Mouse (Mus musculus) right cerebral cortex, adult 2 months (tissue): Measurements from ENCODE around the gene Adora3.
"Not testable (repeated sequence)": the region's sequence is repeated elsewhere in the genome, so short reads cannot be mapped to it uniquely, and the experiment has no call there.

Experiments
- DNase-seq, 2 experiments: peaks; one replicate each; pipeline ENCODE4 v3.0.0; 2021 to 2022; ENCODE audit warnings: low spot score in 2 of 2

Gene Adora3

DNA sequence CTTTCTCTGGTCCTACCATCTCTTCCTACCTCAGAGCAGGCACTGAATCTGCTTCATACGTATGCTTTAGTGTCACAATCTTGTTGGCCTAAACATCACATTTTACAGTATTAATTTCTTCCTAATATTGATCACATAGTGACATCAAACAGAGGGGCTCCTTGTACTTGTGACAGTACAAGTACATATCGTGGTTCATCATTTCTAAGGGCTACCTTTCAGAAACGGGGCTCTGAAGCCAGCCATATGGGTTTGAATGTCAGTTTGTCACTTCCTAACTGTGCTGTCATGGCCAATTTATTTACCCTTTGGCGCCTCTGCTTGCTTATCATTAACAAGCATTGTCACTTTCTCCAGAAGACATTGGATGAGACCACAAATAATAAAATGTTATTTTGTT is 30.8 kb downstream of the Adora3 start:
- no peak for DNase-seq

DNA sequence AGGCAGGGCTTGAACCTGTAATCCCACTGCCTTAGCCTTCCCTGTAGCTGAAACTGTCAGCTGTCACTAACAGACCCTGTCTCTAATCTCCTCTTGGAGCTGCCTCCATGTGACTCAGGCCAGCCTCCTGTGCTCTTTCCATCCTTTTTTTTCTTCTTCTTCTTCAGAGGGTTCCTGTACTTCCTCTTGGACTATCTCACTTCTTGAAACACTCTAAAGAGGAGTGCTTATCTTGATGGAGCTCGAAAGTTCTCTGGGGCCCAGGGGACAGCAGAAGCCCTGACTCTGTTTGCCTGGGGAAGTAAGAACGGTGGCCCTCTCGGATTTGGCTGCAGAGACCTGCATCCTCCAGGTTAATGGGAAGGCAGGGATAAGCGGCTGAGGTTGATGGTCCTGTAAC is 33.6 kb downstream of the Adora3 start:
- no peak for DNase-seq

GRCm38 (mm10) chr3:105904721-105905120 is 34.1 kb downstream of the Adora3 start:
- no peak for DNase-seq

DNA sequence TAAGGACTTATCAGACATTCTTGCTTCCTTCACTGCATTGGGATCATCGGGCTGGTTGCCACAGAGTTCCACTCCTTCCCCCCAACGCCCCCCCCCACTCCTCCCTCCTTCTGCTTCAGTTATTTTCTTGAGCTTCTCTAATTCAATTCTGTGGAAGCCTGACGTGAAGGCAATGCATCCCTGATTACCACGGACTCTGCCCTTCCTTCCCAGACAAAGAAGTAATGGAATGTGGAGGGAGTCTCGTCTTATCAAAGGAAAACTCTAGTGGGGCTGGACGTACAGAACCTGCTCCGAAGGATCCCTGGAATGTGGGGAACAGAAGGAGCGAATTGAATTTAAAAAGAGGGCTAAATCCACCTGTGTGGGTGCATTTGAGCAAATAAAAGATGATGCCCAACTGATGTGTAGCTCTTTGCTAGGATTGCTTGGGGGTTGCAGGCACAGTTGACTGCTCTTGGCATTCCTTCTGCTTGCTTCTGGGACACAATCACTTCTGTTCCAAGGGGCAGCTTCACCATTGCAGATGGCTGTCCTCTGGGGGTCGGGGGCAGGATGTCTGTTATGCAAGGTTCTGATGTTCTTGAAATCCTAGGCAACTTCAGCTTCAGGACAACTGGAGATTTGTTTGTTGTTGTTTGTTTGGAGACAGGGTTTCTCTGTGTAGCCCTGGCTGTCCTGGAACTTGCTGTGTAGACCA is 37.4 kb downstream of the Adora3 start:
- no peak for DNase-seq

- DNase-seq = no peak
Observed at GRCm38 (mm10) chr3:105908976-105909375, 38.3 kb downstream of the Adora3 start.

DNA sequence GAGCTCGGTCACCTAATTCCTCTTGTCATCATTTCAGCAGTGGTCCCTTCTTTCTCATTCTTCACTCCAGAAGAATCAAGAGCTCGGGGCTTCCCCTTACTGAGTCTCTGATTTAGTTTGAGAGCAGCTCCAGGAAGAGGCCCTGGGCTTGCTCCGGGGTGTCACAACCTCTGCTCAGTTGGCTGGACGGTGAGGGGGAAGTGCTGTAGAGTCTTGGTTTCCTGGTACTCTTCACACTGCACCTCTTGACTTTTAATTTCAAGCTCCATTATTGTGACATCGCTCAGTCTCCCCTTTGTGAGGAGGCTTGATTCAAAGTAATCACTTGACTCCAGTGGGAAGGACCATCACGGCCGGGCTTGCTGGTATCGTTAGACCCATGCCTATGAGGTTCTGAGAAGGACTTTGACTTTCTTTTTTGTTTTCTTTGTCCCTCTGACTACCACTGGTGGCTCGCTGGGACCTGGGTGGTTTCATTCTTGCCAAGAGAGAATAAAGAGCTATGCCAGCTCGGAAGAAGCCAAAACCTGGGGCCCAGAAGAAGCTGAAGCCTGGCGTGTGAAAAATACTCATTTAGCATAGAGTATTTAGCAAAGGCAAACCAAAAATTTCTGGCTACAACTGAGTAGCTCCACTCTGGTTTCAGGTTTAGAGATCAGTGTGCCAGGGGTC is 40.0 kb downstream of the Adora3 start:
- no peak for DNase-seq

GRCm38 (mm10) chr3:105912097-105912880 is 41.6 kb downstream of the Adora3 start:
- DNase-seq = no peak

GRCm38 (mm10) chr3:105913839-105914681 is 43.4 kb downstream of the Adora3 start:
- no peak for DNase-seq

GRCm38 (mm10) chr3:105915281-105915680 is 44.6 kb downstream of the Adora3 start:
- no peak for DNase-seq

DNA sequence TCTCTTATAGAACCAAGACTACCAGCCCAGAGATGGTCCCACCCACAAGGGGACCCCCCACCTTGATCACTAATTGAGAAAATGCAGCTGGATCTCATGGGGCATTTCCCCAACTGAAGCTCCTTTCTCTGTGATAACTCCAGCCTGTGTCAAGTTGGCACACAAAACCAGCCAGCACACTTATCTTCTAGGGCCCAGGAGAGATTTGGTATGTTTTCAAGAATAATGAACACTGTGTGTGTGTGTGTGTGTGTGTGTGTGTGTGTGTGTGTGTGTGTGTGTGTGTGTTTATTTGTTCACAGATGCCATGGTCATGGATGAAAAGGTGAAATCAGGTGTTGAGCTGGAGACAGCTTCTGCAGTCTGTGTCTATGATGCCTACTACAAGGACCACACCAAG is 45.8 kb downstream of the Adora3 start:
- DNase-seq = not testable (repeated sequence)

GRCm38 (mm10) chr3:105917656-105918354 is 47.1 kb downstream of the Adora3 start:
- DNase-seq = no peak

GRCm38 (mm10) chr3:105918355-105918745 is 47.7 kb downstream of the Adora3 start:
- DNase-seq = no peak

DNA sequence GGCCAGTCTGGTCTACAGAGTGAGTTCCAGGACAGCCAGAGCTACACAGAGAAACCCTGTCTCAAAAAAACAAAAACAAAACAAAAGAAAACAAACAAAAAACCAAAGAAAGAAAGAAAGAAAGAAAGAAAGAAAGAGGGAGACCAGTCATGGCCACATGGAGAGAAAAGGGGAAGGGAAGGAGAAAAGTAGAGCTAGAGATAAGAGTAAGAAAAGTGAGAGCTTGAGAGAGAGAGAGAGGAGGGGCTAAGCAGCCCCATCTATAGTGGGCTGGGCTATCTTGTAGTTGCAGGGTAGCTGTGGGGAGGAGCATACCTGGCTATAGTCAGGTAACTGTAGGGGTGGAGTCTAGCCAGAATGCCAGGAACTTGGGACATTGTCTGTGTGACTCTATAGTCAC is 50.1 kb downstream of the Adora3 start:
- not testable (repeated sequence) for DNase-seq

GRCm38 (mm10) chr3:105921959-105922358 is 51.3 kb downstream of the Adora3 start:
- no peak for DNase-seq

- no peak for DNase-seq
Observed at GRCm38 (mm10) chr3:105924616-105925015, 54.0 kb downstream of the Adora3 start.

DNA sequence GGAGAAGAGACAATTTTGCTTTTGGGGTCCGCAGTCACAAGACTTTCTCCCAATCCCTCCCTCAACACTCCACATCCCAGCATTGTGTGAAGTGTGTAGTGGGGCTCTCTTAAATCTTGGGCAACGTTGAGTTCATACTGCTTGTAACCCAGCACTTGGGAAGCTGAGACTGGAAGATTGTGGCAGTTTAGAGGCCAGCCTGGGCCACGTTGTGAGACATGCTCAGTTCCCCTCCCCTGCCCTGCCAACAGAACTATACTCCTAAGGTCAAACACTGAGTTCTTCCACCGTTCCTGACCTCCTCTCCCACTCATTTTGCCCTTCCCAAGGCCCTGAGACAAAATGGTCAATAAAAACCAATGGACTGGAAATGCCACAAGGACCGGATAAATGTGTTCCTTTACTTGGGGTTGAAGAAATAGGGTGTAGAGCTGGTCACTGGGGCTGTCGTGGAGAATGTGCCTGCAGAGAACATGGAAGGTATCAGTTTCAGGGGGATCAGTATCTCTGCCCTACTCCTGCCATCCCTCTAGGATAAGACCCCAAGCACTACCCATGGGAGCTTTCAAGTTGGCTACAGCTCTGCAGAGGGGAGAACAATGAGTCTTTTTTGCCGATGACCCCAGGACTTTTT is 57.0 kb downstream of the Adora3 start:
- DNase-seq = no peak

DNA sequence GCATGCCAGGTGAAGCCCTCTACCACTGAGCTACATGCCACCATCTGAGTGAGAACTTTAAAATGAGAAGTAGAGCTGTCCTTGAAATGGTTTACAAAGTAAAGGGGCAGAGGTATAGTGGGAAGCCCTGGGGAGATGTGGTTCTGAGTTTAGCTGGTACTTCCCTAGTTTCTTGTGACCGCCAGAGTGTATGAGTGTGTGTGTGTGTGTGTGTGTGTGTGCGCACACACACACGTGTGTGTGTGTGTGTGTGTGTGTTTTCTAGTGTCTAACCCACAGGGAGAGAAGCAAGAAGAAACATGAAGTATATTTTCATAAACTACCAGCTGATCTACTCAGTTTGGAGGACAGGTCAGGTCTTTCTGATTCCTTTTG is 57.5 kb downstream of the Adora3 start:
- no peak for DNase-seq

DNA sequence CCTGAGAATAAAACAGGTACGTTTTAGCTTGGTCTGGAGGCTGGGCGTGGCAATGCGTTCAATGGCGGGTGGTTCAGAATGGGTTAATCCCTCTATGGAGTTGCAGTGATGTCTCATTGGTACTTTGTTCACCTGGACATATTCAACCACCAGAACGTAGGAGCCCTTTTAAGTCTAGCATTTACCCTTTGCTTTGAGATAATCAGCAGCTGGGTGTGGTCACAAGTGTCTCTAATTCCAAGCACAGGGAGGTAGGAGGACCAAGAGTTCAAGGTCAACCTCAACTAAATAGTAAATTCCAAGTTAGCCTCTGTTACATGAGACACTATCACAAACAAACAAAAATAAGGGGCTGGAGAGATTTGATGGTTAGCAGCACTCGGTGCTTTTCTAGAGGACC is 58.1 kb downstream of the Adora3 start:
- DNase-seq = no peak

- DNase-seq = no peak
Observed at GRCm38 (mm10) chr3:105929821-105930220, 59.2 kb downstream of the Adora3 start.

DNA sequence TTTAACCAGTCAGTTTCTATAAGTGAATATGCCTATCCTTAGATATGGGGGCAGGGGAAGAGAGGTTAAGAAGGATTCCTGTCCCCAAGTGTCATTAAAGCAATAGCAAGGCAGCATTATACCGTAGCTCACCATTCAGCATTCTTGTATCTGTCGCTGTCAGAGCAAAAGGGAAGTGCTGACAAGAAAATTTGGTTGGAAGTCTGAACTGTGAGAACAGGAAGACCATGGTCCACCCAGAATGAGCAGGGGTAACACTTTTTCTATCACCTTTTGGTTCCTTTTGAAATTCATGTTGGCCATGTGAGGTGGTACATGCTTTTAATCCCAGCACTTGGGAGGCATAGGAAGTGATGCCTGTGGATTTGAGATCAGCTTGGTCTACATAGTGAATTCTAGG is 60.4 kb downstream of the Adora3 start:
- DNase-seq = no peak
